Mouse (Mus musculus): ENCODE data around the gene Rad51b.

- no peak for TF ChIP-seq POLR2A (IDR thresholded peaks at IDR 0.05; ENCODE audit: insufficient read depth, low read depth, low read length)
- no peak for TF ChIP-seq EP300 (IDR thresholded peaks at IDR 0.05; ENCODE audit: insufficient read depth, low read depth, low read length)
- TF ChIP-seq CTCF (IDR thresholded peaks at IDR 0.05) = no peak
Observed at GRCm38 (mm10) chr12:79726959-79727358, 429.9 kb downstream of the Rad51b start.

Measured in heart, adult 2 months (tissue).